Mouse (Mus musculus): Measurements from ENCODE around the gene Zfp90. TPM values are rescaled to one million over a fixed set of nuclear protein-coding genes. Genes with fewer than 3 reads are reported as not detected.

The Zfp90 gene
- polyA plus RNA-seq (2014; fragmentation: Illumina TruSeq; extraction: RNeasy Lipid Tissue Mini Kit (QIAGEN cat#74804); ENCODE audit: insufficient read depth, low read depth, low replicate concordance) = 4.6 TPM

GRCm38 (mm10) chr8:106415182-106415971 is at the start of gene Zfp90:
TSS of gene Zfp90 (plus strand) at chr8:106415327.

Other genes with a start within 250 kb of the Zfp90 start
- 6.6 TPM for gene Slc7a6, start 246.5 kb upstream of the Zfp90 start, polyA plus RNA-seq (2014; fragmentation: Illumina TruSeq; extraction: RNeasy Lipid Tissue Mini Kit (QIAGEN cat#74804); ENCODE audit: insufficient read depth, low read depth, low replicate concordance)
- gene Slc7a6os, start 204.4 kb upstream of the Zfp90 start, polyA plus RNA-seq (2014; fragmentation: Illumina TruSeq; extraction: RNeasy Lipid Tissue Mini Kit (QIAGEN cat#74804); ENCODE audit: insufficient read depth, low read depth, low replicate concordance) = 24.3 TPM
- gene Prmt7, start 204.4 kb upstream of the Zfp90 start, polyA plus RNA-seq (2014; fragmentation: Illumina TruSeq; extraction: RNeasy Lipid Tissue Mini Kit (QIAGEN cat#74804); ENCODE audit: insufficient read depth, low read depth, low replicate concordance) = 9.5 TPM
- 1.6 TPM for gene Smpd3, start 77.3 kb upstream of the Zfp90 start, polyA plus RNA-seq (2014; fragmentation: Illumina TruSeq; extraction: RNeasy Lipid Tissue Mini Kit (QIAGEN cat#74804); ENCODE audit: insufficient read depth, low read depth, low replicate concordance)
- not detected for gene 6030452D12Rik, start 85.2 kb downstream of the Zfp90 start, polyA plus RNA-seq (2014; fragmentation: Illumina TruSeq; extraction: RNeasy Lipid Tissue Mini Kit (QIAGEN cat#74804); ENCODE audit: insufficient read depth, low read depth, low replicate concordance)
- gene Cdh3, start 95.6 kb downstream of the Zfp90 start, polyA plus RNA-seq (2014; fragmentation: Illumina TruSeq; extraction: RNeasy Lipid Tissue Mini Kit (QIAGEN cat#74804); ENCODE audit: insufficient read depth, low read depth, low replicate concordance) = 0.22 TPM
- gene Gm10073, start 158.1 kb downstream of the Zfp90 start, polyA plus RNA-seq (2014; fragmentation: Illumina TruSeq; extraction: RNeasy Lipid Tissue Mini Kit (QIAGEN cat#74804); ENCODE audit: insufficient read depth, low read depth, low replicate concordance) = 7.6 TPM
- 75.4 TPM for gene Cdh1, start 188.0 kb downstream of the Zfp90 start, polyA plus RNA-seq (2014; fragmentation: Illumina TruSeq; extraction: RNeasy Lipid Tissue Mini Kit (QIAGEN cat#74804); ENCODE audit: insufficient read depth, low read depth, low replicate concordance)

All from lung, adult 10 weeks (tissue).